In genomic region chr17:48431054-48431453, GRCm38 (mm10) we compare ENCODE assay signal across 25 mouse cellular contexts. TPM values are rescaled to one million over a fixed set of nuclear protein-coding genes. Genes with fewer than 3 reads are reported as not detected.
DNase-seq lines count a peak whose midpoint lies in the region; ATAC-seq lines count a peak whose summit lies in the region.
"Had no signal": no experiment of that assay in that cellular context is flagged by ENCODE, and none has a peak within 500 bp of the region (broad histone marks: within the 10 kb centered on the region; RNA-seq: fewer than 3 reads in every experiment).

No protein-coding gene starts in this region.

- H3K27ac ChIP-seq in heart, embryonic 10.5 days: peak overlapping the region; percentile 90
- H3K27ac ChIP-seq in kidney, embryonic 15.5 days: peak overlapping the region; percentile 59; the same call in 1 of the 2 replicates
- 0 out of 2 replicates have a peak overlapping the region, but pooled peaks have one; percentile 42 for H3K27ac ChIP-seq in embryonic facial prominence, embryonic 14.5 days (replicated peaks; ENCODE audit: low read depth, low read length)
- peak overlapping the region; percentile 64; the same call in 1 of the 2 replicates for H3K27ac ChIP-seq in stomach, embryonic 14.5 days (ENCODE audit: low read length)

- no peak overlapping the region for H3K9ac ChIP-seq in kidney, embryonic 15.5 days
- no peak overlapping the region for H3K9ac ChIP-seq in embryonic facial prominence, embryonic 14.5 days (ENCODE audit: low read depth, low read length)
- no peak overlapping the region for H3K9ac ChIP-seq in stomach, embryonic 14.5 days (replicated peaks; ENCODE audit: low read depth, low read length)
- H3K9ac ChIP-seq: lung, embryonic 14.5 days had no signal

- DNase-seq in heart, embryonic 10.5 days (ENCODE audit: low spot score): no peak
- no peak for DNase-seq in heart, adult 8-10 months (ENCODE audit: low spot score)
- no peak for DNase-seq in kidney, postnatal 4 days
- DNase-seq in embryonic facial prominence, embryonic 14.5 days (ENCODE audit: low spot score): peak; percentile 34
- DNase-seq in right cerebral cortex, postnatal 10 days (ENCODE audit: low spot score in 2 of 2): no peak
- DNase-seq: adrenal gland, adult 2 months; cerebellum, adult 11-12 months; cerebellum, postnatal 36 days; kidney, postnatal 25 days; spleen, adult 18-20 months; thymus, postnatal 4 days had no signal

- peak overlapping the region; percentile 62 for H3K4me3 ChIP-seq in heart, embryonic 10.5 days
- H3K4me3 ChIP-seq in kidney, embryonic 15.5 days (replicated peaks): no peak overlapping the region
- H3K4me3 ChIP-seq in embryonic facial prominence, embryonic 14.5 days (ENCODE audit: low read depth, low read length): no peak overlapping the region
- H3K4me3 ChIP-seq in stomach, embryonic 14.5 days (ENCODE audit: low read depth, low read length): no peak overlapping the region
- H3K4me3 ChIP-seq: megakaryocyte, embryonic 14.5 days had no signal

- peaks cover 88% of the 10 kb centered on the region for H3K4me1 ChIP-seq in heart, embryonic 10.5 days
- H3K4me1 ChIP-seq in kidney, embryonic 15.5 days: peaks cover 48% of the 10 kb centered on the region
- peaks cover 18% of the 10 kb centered on the region for H3K4me1 ChIP-seq in embryonic facial prominence, embryonic 14.5 days (ENCODE audit: control insufficient read depth, insufficient read depth, low read length)
- peaks cover 33% of the 10 kb centered on the region for H3K4me1 ChIP-seq in stomach, embryonic 14.5 days (ENCODE audit: control insufficient read depth, insufficient read depth, low read length)

- no peaks in the 10 kb centered on the region for H3K27me3 ChIP-seq in heart, embryonic 10.5 days (ENCODE audit: insufficient read depth, poor library complexity, severe bottlenecking)
- H3K27me3 ChIP-seq in kidney, embryonic 15.5 days: no peaks in the 10 kb centered on the region
- H3K27me3 ChIP-seq in embryonic facial prominence, embryonic 14.5 days (replicated peaks; ENCODE audit: control insufficient read depth, insufficient read depth, low read length): no peaks in the 10 kb centered on the region
- H3K27me3 ChIP-seq in stomach, embryonic 14.5 days (ENCODE audit: control insufficient read depth, insufficient read depth, low read length): no peaks in the 10 kb centered on the region

- H3K9me3 ChIP-seq in heart, embryonic 10.5 days: no peaks in the 10 kb centered on the region
- no peaks in the 10 kb centered on the region for H3K9me3 ChIP-seq in kidney, embryonic 15.5 days (replicated peaks)
- no peaks in the 10 kb centered on the region for H3K9me3 ChIP-seq in embryonic facial prominence, embryonic 14.5 days (ENCODE audit: control insufficient read depth, low read length)
- no peaks in the 10 kb centered on the region for H3K9me3 ChIP-seq in stomach, embryonic 14.5 days (ENCODE audit: control insufficient read depth, low read depth, low read length)
- H3K9me3 ChIP-seq: G1E; megakaryocyte, embryonic 14.5 days had no signal

- 44% methylated on average over 5 of the region's 5 CpGs for WGBS in heart, embryonic 10.5 days
- 55% methylated on average over 5 of the region's 5 CpGs for WGBS in kidney, embryonic 15.5 days
- 60% methylated on average over 5 of the region's 5 CpGs for WGBS in embryonic facial prominence, embryonic 14.5 days
- WGBS in stomach, embryonic 14.5 days: 68% methylated on average over 5 of the region's 5 CpGs

- no peak for ATAC-seq in kidney, embryonic 15.5 days (replicated peaks; ENCODE audit: low FRiP score)
- ATAC-seq in embryonic facial prominence, embryonic 14.5 days (ENCODE audit: low read depth): no peak
- no peak for ATAC-seq in stomach, embryonic 14.5 days (ENCODE audit: insufficient number of reproducible peaks, insufficient read depth, low FRiP score, low read depth)
- ATAC-seq: hindbrain, embryonic 16.5 days; midbrain, embryonic 16.5 days had no signal

- H3K36me3 ChIP-seq in heart, embryonic 10.5 days: no peaks in the 10 kb centered on the region
- H3K36me3 ChIP-seq in kidney, embryonic 15.5 days: no peaks in the 10 kb centered on the region
- H3K36me3 ChIP-seq in embryonic facial prominence, embryonic 14.5 days (ENCODE audit: control insufficient read depth, insufficient read depth, low read length): no peaks in the 10 kb centered on the region
- no peaks in the 10 kb centered on the region for H3K36me3 ChIP-seq in stomach, embryonic 14.5 days (ENCODE audit: control insufficient read depth, insufficient read depth, low read length)
- H3K36me3 ChIP-seq: G1E had no signal

- no peak overlapping the region for H3K4me2 ChIP-seq in kidney, embryonic 15.5 days
- no peak overlapping the region for H3K4me2 ChIP-seq in embryonic facial prominence, embryonic 14.5 days (ENCODE audit: low read depth, low read length)
- no peak overlapping the region for H3K4me2 ChIP-seq in stomach, embryonic 14.5 days (replicated peaks; ENCODE audit: low read depth, low read length)
- H3K4me2 ChIP-seq: liver, embryonic 11.5 days had no signal

RNA-seq across cellular contexts. Expression of gene Apobec2, which starts 1.7 kb away (rescaled TPM):
- 142 and 213 TPM in 2 replicates for polyA plus RNA-seq in heart, embryonic 10.5 days (2016; fragmentation: Nextera tagmentation; extraction: Ambion mirVana)
- total RNA-seq in heart, adult 8-10 months (2022): 100 to 1,000 TPM; 239 to 263 (median 259) TPM
- 4.2 and 6.9 TPM in 2 replicates for polyA plus RNA-seq in kidney, embryonic 15.5 days (2015; fragmentation: Nextera tagmentation; extraction: Ambion mirVana)
- 73.2 and 104 TPM in 2 replicates for polyA plus RNA-seq in embryonic facial prominence, embryonic 14.5 days (2014; fragmentation: Nextera tagmentation; extraction: Ambion mirVana)
- 2.9 and 3.5 TPM in 2 replicates for polyA plus RNA-seq in stomach, embryonic 14.5 days (2014; fragmentation: Nextera tagmentation; extraction: Ambion mirVana)
- total RNA-seq: granulocyte monocyte progenitor cell, adult 5-6 weeks; left cerebral cortex, postnatal 25 days had no signal
- polyA plus RNA-seq: G1E had no signal

RNA-seq across cellular contexts. Expression of gene Tspo2, which starts 20.3 kb away (rescaled TPM):
- 0.43 and 0.67 TPM in 2 replicates for polyA plus RNA-seq in heart, embryonic 10.5 days (2016; fragmentation: Nextera tagmentation; extraction: Ambion mirVana)
- not detected for total RNA-seq in heart, adult 8-10 months (2022)
- polyA plus RNA-seq in kidney, embryonic 15.5 days (2015; fragmentation: Nextera tagmentation; extraction: Ambion mirVana): 2.4 and 4.1 TPM in 2 replicates
- 2.6 and 2.9 TPM in 2 replicates for polyA plus RNA-seq in embryonic facial prominence, embryonic 14.5 days (2014; fragmentation: Nextera tagmentation; extraction: Ambion mirVana)
- 0.82 and 1.5 TPM in 2 replicates for polyA plus RNA-seq in stomach, embryonic 14.5 days (2014; fragmentation: Nextera tagmentation; extraction: Ambion mirVana)
- total RNA-seq: adrenal gland, adult 2 months; layer of hippocampus, postnatal 25 days; left cerebral cortex, postnatal 25 days had no signal
- polyA plus RNA-seq: adrenal gland, adult 2 months; C2C12; frontal cortex, adult 2 months; testis, adult 2 months had no signal

RNA-seq across cellular contexts. Expression of gene Oard1, which starts 21.2 kb away (rescaled TPM):
- 56.7 and 78.1 TPM in 2 replicates for polyA plus RNA-seq in heart, embryonic 10.5 days (2016; fragmentation: Nextera tagmentation; extraction: Ambion mirVana)
- 10 to 100 TPM; 16.3 to 24.2 (median 22.1) TPM for total RNA-seq in heart, adult 8-10 months (2022)
- polyA plus RNA-seq in kidney, embryonic 15.5 days (2015; fragmentation: Nextera tagmentation; extraction: Ambion mirVana): 72.4 and 74.9 TPM in 2 replicates
- polyA plus RNA-seq in embryonic facial prominence, embryonic 14.5 days (2014; fragmentation: Nextera tagmentation; extraction: Ambion mirVana): 38.1 and 45.7 TPM in 2 replicates
- 62.8 and 67.4 TPM in 2 replicates for polyA plus RNA-seq in stomach, embryonic 14.5 days (2014; fragmentation: Nextera tagmentation; extraction: Ambion mirVana)

RNA-seq across cellular contexts. Expression of gene Nfya, which starts 21.3 kb away (rescaled TPM):
- 13.7 and 17.3 TPM in 2 replicates for polyA plus RNA-seq in heart, embryonic 10.5 days (2016; fragmentation: Nextera tagmentation; extraction: Ambion mirVana)
- total RNA-seq in heart, adult 8-10 months (2022): 10 to 100 TPM; 10.8 to 19.7 (median 15.5) TPM
- 15.8 and 17.8 TPM in 2 replicates for polyA plus RNA-seq in kidney, embryonic 15.5 days (2015; fragmentation: Nextera tagmentation; extraction: Ambion mirVana)
- polyA plus RNA-seq in embryonic facial prominence, embryonic 14.5 days (2014; fragmentation: Nextera tagmentation; extraction: Ambion mirVana): 16.2 and 16.7 TPM in 2 replicates
- polyA plus RNA-seq in stomach, embryonic 14.5 days (2014; fragmentation: Nextera tagmentation; extraction: Ambion mirVana): 24.1 and 26.5 TPM in 2 replicates

RNA-seq across cellular contexts. Expression of gene Unc5cl, which starts 23.6 kb away (rescaled TPM):
- 0.20 and 0.26 TPM in 2 replicates for polyA plus RNA-seq in heart, embryonic 10.5 days (2016; fragmentation: Nextera tagmentation; extraction: Ambion mirVana)
- not detected for total RNA-seq in heart, adult 8-10 months (2022)
- 5.6 and 5.7 TPM in 2 replicates for polyA plus RNA-seq in kidney, embryonic 15.5 days (2015; fragmentation: Nextera tagmentation; extraction: Ambion mirVana)
- polyA plus RNA-seq in embryonic facial prominence, embryonic 14.5 days (2014; fragmentation: Nextera tagmentation; extraction: Ambion mirVana): 0.08 and 0.13 TPM in 2 replicates
- polyA plus RNA-seq in stomach, embryonic 14.5 days (2014; fragmentation: Nextera tagmentation; extraction: Ambion mirVana): 11.6 and 12.5 TPM in 2 replicates
- total RNA-seq: adrenal gland, adult 2 months had no signal
- polyA plus RNA-seq: adrenal gland, adult 2 months; C2C12 had no signal
